Mouse (Mus musculus) thymus, adult 2 months (tissue): ENCODE results near the gene Add2. TPM values are rescaled to one million over a fixed set of nuclear protein-coding genes. Genes with fewer than 3 reads are reported as not detected.

ENCODE experiments used
- DNase-seq: peaks from one replicate; pipeline ENCODE4 v3.0.0; 2021
- H3K27ac ChIP-seq: fragments of 200-500 bp; 2 replicates; pipeline ENCODE4 v1.5.1; 2012; ENCODE audit warnings: low read length, control low read depth; ENCODE audit not compliant: control insufficient read depth, insufficient read depth
- H3K27me3 ChIP-seq: fragments of 200-500 bp; 2 replicates; pipeline ENCODE4 v1.6.1; 2012; ENCODE audit warnings: mild to moderate bottlenecking, low read length, moderate library complexity, mixed read lengths; ENCODE audit not compliant: control insufficient read depth, insufficient read depth
- H3K36me3 ChIP-seq: fragments of 200-500 bp; 2 replicates; pipeline ENCODE4 v1.6.1; 2012; ENCODE audit warnings: mild to moderate bottlenecking, low read length, moderate library complexity; ENCODE audit not compliant: control insufficient read depth, insufficient read depth
- H3K4me1 ChIP-seq: fragments of 200-500 bp; replicated peaks from 2 replicates; pipeline ENCODE4 v1.6.1; 2012; ENCODE audit warnings: low read length; ENCODE audit not compliant: control insufficient read depth, insufficient read depth
- H3K4me3 ChIP-seq: fragments of 200-500 bp; 2 replicates; pipeline ENCODE4 v1.5.1; 2012; ENCODE audit warnings: mild to moderate bottlenecking, low read length, control low read depth, moderate library complexity; ENCODE audit not compliant: control insufficient read depth, insufficient read depth
- CTCF ChIP-seq: fragments of 200-500 bp; IDR thresholded peaks from 2 replicates; pipeline ENCODE4 v1.5.1; 2012; ENCODE audit warnings: mild to moderate bottlenecking, control low read depth, low read length, moderate library complexity, borderline replicate concordance; ENCODE audit not compliant: control insufficient read depth, poor library complexity, insufficient read depth; ENCODE audit errors: extremely low read depth
- POLR2A ChIP-seq: fragments of 200-500 bp; IDR thresholded peaks from 2 replicates; pipeline ENCODE4 v1.6.1; 2012; ENCODE audit warnings: mild to moderate bottlenecking, low read length, control low read depth, moderate library complexity; ENCODE audit not compliant: control insufficient read depth, poor library complexity, insufficient read depth; ENCODE audit errors: extremely low read depth
- WGBS: fragments of 180-500 bp; shearing (Covaris S2); methylation state at CpG from one replicate; pipeline ENCODE4 v1.1.7; 2018; 5-methylcytosine and 5-hydroxymethylcytosine counted together
- polyA plus RNA-seq: library from polyadenylated mRNA; depleted of rRNA; stranded (reverse); fragments of >200 nt; gene quantifications from 2 replicates; pipeline ENCODE4 v1.2.3, GENCODE M21; 2012

The Add2 gene
- polyA plus RNA-seq, 1 experiment, result 0.31 TPM

GRCm38 (mm10) chr6:86157253-86158234 lies 129.1 kb downstream of the Add2 start:
- 77% methylated on average over 17 of the region's 17 CpGs for WGBS
- no peak for DNase-seq
- no peak for TF ChIP-seq POLR2A
- TF ChIP-seq CTCF, result no peak
- H3K27me3 ChIP-seq, result no peaks in the 10 kb centered on the region
- no peak overlapping the region for H3K27ac ChIP-seq
- no peaks in the 10 kb centered on the region for H3K4me1 ChIP-seq
- H3K4me3 ChIP-seq, result no peak overlapping the region
- no peaks in the 10 kb centered on the region for H3K36me3 ChIP-seq

- H3K27ac ChIP-seq, result no peak overlapping the region
- TF ChIP-seq CTCF (no peak), POLR2A (no peak)
- no peak for DNase-seq
- H3K4me1 ChIP-seq, result no peaks in the 10 kb centered on the region
- H3K36me3 ChIP-seq, result no peaks in the 10 kb centered on the region
- H3K27me3 ChIP-seq, result no peaks in the 10 kb centered on the region
- 88% methylated on average over 3 of the region's 3 CpGs for WGBS
- H3K4me3 ChIP-seq, result no peak overlapping the region
Measured at GRCm38 (mm10) chr6:86160878-86161277, 132.4 kb downstream of the Add2 start.

- no peaks in the 10 kb centered on the region for H3K36me3 ChIP-seq
- 75% methylated on average over 7 of the region's 7 CpGs for WGBS
- H3K27ac ChIP-seq, result no peak overlapping the region
- H3K4me3 ChIP-seq, result no peak overlapping the region
- no peaks in the 10 kb centered on the region for H3K4me1 ChIP-seq
- no peaks in the 10 kb centered on the region for H3K27me3 ChIP-seq
- no peak for DNase-seq
- TF ChIP-seq CTCF, result no peak
- no peak for TF ChIP-seq POLR2A
Measured at GRCm38 (mm10) chr6:86161586-86161985, 133.1 kb downstream of the Add2 start.

GRCm38 (mm10) chr6:86164028-86164427 lies 135.5 kb downstream of the Add2 start:
- H3K36me3 ChIP-seq, result no peaks in the 10 kb centered on the region
- TF ChIP-seq POLR2A (no peak), CTCF (no peak)
- no peak overlapping the region for H3K27ac ChIP-seq
- H3K27me3 ChIP-seq, result no peaks in the 10 kb centered on the region
- no peak for DNase-seq
- no peak overlapping the region for H3K4me3 ChIP-seq
- 74% methylated on average over 3 of the region's 3 CpGs for WGBS
- no peaks in the 10 kb centered on the region for H3K4me1 ChIP-seq

- Histone ChIP-seq H3K4me1 (no peaks in the 10 kb centered on the region), H3K4me3 (no peak overlapping the region), H3K27ac (no peak overlapping the region), H3K36me3 (no peaks in the 10 kb centered on the region), H3K27me3 (no peaks in the 10 kb centered on the region)
- no peak for DNase-seq
- 83% methylated on average over 9 of the region's 9 CpGs for WGBS
- no peak for TF ChIP-seq CTCF
- no peak for TF ChIP-seq POLR2A
Measured at GRCm38 (mm10) chr6:86166426-86166825, 137.9 kb downstream of the Add2 start.

GRCm38 (mm10) chr6:86167851-86168250 lies 139.4 kb downstream of the Add2 start:
- DNase-seq, result no peak
- no peaks in the 10 kb centered on the region for H3K4me1 ChIP-seq
- no peak overlapping the region for H3K4me3 ChIP-seq
- no peak for TF ChIP-seq POLR2A
- no peak for TF ChIP-seq CTCF
- H3K36me3 ChIP-seq, result no peaks in the 10 kb centered on the region
- H3K27me3 ChIP-seq, result no peaks in the 10 kb centered on the region
- 91% methylated on average over 5 of the region's 5 CpGs for WGBS
- H3K27ac ChIP-seq, result no peak overlapping the region
